Mouse (Mus musculus): ENCODE measurements around the gene Esr1. TPM values are rescaled to one million over a fixed set of nuclear protein-coding genes. Genes with fewer than 3 reads are reported as not detected.
"Not testable (repeated sequence)": the region's sequence is repeated elsewhere in the genome, so short reads cannot be mapped to it uniquely, and the experiment has no call there.

Gene Esr1
- total RNA-seq, 4 experiments from 2014 or later: 27.6 to 36.1 (median 30.4) TPM

DNA sequence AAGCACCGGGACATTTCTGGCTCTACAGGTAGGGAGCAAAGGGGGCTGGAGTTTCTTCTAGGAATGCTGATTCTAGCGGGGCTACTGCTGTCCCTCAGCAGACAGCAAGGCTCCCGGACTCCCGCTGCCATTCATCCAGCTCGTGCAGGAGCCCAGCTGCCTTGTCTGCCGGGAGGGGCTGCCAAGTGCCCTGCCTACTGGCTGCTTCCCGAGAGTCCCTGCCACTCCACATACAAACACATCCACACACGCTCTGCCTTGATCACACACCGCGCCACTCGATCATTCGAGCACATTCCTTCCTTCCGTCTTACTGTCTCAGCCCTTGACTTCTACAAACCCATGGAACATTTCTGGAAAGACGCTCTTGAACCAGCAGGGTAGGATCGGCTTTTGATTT is 98.5 kb downstream of the Esr1 start:
- DNase-seq: peak; percentile 52

DNA sequence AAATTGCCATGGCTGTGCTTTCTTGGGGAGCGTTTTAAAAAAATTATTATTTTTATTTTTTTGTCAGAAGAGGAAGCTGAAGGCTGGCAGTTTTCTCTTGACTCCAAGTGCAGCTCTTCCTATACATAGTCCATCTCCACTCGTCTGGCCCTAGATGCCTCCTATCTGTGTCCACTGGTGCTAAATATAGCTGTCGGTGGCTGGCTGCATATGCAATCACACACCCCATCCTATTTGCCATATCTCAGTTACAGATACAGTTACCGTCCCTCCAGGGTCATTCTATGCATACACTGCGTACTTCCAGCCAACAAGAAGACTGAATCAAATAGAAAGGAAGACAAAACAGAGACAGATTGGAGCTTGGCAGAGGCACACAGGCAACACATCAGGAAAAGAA is 100.0 kb downstream of the Esr1 start:
- no peak for DNase-seq

DNA sequence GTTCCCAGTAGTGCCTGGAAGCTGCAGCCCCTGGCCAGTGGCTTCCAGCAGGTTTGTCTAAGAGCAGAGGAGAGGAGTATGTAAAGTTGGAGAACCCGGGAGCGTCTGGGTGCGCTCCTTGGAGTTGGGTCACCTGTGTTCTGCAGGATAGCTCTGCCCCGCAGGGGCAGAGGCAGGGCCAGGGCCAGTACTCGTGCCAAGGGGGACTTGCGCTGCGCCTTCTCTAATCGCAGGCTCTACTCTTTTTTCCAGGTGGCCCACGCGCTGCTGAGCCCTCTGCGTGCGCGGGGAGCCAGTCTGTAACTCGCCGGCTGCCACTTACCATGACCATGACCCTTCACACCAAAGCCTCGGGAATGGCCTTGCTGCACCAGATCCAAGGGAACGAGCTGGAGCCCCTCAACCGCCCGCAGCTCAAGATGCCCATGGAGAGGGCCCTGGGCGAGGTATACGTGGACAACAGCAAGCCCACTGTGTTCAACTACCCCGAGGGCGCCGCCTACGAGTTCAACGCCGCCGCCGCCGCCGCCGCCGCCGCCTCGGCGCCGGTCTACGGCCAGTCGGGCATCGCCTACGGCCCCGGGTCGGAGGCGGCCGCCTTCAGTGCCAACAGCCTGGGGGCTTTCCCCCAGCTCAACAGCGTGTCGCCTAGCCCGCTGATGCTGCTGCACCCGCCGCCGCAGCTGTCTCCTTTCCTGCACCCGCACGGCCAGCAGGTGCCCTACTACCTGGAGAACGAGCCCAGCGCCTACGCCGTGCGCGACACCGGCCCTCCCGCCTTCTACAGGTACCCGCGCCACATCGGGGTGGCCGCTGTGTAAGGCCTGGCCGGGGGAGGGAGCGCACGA is 100.9 kb downstream of the Esr1 start:
- no peak for DNase-seq

DNA sequence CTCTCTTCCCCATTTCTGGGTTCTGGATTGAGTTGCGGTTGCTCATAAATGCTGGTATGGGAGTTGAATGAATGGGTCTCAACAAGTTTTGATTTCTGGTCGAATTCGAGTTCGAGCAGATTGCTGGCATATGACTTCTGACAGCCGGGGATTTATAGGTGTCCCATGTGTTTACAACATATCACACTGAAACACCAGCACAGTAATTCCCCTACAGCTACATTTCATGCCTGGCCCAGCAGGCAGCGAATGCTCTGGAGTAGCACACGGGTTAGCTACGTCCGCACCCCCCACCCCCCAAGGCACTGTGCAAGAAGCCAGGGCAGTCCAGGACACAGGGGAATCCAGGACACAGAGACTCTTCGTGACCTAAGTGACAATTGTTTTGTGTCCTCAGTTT is 102.0 kb downstream of the Esr1 start:
- DNase-seq: no peak

DNA sequence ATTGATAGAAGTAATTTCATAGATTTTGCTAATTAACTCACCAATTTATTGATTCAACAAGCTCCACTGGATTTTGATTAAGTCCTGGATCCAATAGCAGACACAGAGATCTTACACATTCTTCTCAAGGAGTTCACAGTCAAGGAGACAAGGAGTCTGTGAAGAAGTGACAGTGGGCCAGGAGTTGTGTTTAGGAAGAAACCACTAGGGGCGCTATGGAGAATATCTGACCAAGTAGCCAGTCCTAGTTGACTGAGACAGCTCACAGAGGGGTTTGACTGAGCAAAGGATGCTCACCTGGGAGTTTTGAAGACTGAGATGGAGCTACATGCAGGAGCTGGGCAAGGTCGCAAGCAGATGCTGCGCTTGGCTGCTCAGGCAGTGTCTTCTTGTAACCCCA is 113.5 kb downstream of the Esr1 start:
- no peak for DNase-seq

DNA sequence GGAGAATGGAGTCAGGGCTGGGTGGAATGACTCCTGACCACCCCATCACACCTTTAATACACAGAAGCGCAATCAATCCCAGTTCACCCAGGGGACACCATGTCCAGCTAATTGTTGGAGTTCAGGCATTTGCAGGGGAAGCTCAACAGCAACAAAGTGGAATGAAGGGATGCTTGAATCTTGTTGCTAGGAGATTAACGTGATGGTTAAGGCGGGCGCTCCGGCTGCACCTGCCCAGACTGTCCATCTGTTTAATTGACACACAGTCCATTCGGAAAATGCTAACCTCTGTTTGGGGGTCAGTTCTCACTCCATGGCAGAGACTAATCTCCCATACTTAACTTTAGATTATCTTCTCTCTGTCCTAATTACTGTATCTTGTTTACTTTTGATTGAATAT is 114.7 kb downstream of the Esr1 start:
- no peak for DNase-seq

DNA sequence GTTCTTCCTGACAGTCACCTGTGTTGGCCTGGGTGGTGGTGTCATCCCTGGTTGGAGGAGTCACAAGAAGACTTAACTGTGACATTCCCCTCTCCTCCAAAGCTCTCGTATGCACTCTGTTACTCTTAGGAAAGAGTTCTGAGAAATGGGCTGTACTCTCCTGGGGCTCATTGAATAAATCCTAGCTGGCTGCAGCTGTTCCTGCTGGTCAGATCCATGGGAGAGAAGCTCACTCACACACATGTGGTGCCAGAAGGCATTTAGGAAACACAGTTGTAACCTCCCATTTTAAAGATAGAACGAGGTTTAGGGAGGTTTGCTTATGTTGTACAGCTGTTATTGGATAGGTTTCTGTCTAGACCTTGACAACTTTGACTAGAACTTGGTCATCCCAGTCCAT is 120.9 kb downstream of the Esr1 start:
- no peak for DNase-seq

DNA sequence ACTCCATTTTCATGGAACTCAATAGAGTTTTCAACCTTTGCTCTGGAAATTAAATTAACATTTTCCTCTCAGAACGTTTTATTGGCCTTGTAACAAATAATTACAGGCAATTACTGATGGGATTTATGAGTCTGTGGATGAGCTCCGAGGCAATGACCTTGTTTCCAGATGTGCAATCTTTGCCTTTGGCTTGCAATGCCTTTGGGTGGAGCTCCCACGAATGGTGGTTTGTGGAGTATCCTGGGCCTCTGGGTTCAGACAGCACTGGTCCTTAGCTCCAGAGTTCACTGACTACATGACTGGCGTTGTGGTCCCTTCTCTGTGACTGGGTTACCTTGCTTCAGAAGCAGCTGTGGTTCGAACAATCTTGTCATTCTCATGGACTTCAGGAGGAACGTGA is 122.6 kb downstream of the Esr1 start:
- peak; percentile 47 for DNase-seq

DNA sequence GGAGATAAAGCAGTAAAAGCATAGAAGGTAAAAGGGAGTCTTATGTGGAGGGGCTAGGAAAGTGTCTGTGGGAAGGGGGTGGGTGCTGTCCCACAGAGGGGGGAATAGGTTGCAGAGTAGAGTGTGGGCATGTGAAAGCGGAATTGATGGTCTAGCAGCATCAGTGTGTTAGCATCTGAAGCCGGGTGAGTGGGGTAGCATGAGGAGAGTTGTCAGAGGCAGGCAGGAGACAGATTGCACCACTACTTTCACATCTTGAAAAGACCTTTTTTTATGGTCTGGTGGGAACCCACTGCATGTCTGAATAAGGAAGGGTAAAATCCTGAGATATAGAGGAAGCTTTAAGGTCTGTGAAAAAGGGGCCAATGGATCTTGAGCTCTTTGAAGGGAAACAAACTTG is 123.5 kb downstream of the Esr1 start:
- no peak for DNase-seq

DNA sequence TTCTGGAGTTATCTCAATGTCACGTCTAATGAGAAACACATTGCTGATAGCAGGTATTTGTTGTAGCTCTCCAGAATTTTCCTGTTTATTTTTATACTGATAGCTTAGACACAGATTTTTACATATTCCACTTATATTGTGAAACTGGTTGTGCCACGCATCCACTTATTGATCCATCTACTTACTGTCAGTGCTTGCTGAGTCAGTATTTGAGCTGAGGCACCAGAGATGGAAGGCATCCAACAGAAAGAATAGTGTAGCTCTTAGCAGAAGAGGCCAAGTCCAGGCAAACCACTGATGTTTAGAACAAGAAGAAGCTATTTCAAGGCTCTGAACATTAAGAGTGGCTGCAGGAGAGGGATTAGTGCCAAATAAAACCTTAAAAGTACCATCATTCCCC is 126.9 kb downstream of the Esr1 start:
- no peak for DNase-seq

DNA sequence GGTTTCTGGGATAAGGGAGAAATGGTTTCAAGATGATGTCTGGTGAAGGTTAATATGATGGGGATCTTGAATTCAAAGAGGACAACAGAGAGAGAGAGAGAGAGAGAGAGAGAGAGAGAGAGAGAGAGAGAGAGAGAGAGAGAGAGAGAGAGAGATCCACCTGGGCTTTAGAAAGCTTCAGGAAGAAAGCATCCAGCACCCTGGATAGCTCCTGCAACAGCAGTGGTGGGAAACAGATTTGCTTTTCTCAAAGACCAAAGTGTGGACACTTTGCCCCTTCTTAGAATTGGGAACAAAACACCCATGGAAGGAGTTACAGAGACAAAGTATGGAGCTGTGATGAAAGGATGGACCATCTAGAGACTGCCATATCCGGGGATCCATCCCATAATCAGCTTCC is 139.7 kb downstream of the Esr1 start:
- DNase-seq: not testable (repeated sequence)

DNA sequence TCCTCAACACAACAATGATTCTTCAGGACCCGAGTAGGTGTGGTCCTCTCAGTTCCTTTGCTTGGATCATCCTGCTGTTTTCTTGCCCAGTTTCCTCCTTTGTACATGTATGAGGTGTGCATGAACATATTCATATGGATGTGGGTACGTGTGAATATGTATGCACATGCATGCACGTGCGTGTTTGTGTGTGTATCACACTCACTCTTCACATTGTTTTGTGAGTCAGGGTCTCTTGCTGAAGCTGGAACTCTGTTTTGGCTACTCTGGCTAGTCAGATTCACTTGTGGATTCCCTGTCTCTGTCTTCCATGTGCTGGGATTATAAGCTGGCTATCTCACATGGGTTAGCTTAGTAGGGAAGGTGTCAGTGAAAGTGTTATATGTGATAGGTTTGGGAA is 141.6 kb downstream of the Esr1 start:
- no peak for DNase-seq

DNA sequence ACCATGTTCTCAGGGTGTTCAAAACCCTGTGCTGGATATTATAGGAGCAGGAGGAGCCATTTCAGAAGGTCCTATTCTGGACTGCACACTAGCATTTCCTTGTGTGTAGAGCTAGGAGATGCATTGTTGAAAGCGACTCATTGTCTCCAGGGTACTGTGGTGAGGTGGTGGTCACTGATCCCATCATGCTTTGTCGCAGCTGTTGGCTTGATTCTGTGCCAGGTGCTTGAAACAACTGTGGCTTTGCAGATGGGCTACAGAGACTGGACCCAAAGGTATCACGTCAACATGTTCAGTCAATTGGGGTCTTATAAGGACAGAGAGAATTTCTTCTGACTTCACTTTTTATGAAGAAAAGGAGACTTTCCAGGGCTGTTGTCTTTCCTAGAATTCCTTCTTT is 164.1 kb downstream of the Esr1 start:
- no peak for DNase-seq

DNA sequence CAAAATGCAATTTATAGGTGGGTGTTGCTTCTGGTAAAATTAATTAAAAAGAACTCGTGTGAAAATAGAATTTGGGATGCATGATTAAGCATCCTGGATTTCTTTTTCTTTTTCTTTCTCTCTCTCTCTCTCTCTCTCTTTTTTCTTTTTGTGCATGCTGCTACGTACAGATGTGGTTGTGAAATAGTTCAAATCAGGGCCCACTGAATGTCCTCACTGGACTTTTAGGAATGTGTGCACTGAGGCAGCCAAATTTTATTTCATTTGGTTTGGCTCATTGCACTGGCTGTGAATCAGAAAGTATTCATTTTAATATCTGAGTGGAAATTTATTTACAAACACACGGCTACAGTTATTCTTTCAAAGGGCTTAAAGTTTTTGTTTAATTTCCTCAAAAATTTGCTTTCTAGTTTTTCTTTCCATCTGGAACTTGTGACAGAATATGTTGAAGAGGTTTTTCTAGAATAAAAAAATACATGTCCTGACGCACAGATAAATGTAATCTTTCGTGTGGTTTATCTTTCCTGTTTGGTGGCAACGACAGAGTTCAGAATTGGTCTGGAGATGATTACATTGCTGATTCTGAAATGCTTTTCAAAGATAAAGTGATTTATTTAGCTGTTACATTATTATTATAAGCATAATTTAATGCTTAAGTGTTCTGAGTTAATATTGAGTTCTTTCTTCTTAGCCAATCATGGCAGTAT is 164.8 kb downstream of the Esr1 start:
- no peak for DNase-seq

DNA sequence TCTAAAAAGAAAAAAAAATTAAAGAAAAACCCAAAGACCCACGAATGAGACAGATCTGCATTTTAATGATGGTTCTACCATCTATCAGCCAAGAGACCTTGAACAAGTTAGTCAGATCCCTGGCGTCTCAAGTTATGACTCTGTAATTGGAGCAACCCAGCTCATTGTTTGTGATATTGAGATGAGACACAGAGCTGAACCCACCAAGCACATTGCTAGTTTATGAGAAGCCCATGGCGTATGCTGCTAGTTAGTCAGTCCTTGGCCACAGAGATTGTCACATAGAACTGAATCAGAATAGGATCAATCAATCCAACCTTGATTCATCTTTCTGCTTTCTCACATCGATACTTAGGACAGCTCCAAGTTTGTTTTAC is 165.3 kb downstream of the Esr1 start:
- DNase-seq: no peak

DNA sequence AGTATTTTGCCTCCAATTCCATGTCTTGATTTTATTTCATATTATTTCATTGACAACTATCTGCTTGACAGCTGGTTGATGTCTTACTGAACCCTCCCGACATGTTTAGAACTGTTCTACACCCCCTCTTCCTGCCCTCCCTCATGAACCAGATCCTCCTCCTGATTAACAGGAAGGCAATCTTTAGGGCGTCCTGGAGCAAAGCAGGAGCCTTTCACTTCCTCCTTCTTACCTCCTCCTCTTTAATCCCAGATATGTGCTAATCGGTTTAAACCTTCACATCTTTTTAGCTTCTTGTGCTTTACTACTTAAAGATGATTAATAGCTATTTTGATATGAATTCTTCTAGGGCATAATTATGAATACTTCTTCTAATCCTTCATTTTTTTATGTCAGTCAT is 166.6 kb downstream of the Esr1 start:
- no peak for DNase-seq

DNA sequence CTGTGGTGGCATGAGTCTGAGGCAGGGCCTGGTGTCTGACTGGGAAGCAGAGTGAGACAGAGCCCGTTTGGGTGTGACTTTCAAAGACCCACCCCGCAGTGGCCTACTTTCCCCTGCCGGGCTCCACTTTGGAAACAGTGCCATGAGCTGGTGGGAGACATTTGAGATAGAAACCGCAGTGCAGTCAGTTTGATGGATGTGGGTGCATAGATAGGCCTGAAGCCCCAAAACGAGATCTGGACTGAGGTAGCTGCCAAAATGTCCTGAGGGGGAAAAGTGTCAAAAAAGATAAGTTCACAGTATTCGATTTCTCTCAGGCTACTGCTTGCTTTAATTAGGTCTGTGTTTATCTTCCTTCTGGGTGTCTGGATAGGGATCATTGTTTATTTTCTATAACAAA is 169.5 kb downstream of the Esr1 start:
- no peak for DNase-seq

DNA sequence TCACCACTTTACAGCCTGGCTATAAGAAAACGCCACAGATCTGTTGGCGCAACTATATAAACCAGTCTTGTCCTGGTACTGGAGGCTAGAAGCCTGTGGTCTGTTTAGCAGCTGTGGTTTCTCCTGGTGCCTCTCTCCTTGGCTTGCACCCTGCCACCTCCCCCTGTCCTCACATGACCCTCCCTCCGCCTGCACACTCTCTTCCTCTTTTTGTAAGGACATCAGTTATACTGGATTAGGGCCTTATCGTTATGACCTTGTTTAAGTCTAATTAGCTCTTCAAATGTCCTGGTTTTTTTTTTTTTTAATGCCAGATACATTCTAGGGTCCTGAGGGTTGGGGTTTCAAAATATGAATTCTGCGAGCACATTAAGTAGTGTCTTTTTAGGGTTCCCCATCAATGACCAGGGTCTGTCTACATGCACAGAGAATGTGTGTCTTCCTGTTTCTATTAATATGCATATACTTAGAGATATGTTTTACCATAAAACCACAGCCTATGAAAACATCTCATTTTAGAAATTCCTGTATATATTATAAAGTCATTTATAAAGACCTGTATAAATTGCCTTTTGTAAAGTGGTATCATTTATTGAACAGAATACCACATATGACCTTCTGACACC is 175.7 kb downstream of the Esr1 start:
- no peak for DNase-seq

DNA sequence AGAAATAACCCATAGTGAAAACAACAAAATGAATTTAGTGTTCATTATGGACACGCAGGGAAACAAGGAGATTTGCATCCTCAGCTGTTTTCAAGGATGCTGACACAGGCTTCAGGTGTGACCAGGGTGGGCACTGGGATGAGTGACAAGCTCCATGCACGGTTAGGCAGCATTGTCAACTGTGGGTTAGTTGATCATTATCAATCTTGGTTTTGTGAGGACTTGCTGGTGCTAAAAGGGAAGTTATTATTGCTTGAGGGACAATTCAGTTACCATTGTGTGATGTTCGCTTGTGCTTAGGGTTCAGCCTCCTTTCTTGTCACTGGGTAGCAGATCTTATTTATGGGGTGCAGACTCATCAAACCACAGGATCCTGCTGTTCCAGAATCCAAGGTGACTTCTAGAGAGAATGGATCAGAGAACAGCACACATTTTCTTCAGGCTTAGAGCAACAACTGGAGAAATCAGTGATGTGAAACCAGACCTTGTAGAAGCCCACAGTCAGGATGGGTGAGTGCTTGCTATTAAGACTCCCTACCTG is 186.9 kb downstream of the Esr1 start:
- no peak for DNase-seq

DNA sequence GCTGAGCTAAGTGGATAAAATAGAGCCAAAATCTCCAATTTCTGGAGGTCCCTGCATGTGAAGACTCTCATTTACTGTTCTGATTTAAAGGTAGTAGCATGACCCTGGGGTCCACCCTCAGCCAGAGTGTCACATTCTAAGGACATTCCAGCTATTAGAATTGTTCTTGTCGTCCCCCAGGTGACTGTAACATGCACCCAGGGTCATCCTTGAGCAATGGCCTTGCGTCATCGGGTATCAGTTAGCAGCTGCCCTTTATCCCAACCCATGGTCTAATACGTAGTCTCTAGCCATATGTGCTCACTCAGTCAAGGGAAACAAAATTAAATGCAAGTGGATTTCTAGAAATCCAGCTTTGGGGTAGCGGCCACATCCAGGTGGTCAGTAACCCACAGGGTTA is 213.0 kb downstream of the Esr1 start:
- DNase-seq: peak; percentile 38

DNA sequence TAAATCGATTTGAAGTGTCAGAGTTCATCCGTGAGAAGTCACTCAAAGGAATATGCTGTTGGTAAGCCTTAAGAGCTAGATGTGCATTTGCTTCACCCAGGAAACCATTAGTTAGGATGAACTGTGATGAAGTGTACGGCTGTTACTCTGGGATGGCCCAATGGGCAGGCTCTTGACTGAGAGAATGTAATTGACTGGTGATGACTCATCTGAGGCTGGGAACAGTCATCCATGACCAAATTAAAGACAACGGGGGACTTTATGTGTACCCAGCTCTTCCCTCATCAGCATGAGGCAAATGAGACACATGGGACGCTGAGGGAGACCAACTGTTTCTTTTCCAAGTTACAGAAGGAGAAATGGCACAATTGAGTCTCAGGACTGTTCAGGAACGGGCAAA is 219.2 kb downstream of the Esr1 start:
- no peak for DNase-seq

DNA sequence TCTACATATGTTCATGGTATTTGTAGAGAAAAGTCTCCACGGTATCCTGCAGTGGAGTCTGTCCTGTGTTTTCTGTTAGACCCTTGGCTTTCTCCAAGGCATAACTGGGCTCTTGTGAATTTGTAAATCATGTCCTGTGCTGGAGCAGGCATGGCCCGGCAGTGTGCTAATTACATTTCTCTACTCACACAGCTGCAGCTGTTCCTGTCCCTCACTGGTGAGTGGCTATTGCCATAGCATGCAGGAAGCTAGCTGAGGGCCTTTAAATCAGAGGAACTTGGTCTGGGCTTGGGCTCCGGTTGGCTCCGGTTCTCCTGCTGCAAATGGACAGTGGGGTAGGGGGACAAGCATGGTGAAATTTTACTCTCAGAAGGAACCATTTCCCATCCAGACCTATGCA is 226.7 kb downstream of the Esr1 start:
- no peak for DNase-seq

DNA sequence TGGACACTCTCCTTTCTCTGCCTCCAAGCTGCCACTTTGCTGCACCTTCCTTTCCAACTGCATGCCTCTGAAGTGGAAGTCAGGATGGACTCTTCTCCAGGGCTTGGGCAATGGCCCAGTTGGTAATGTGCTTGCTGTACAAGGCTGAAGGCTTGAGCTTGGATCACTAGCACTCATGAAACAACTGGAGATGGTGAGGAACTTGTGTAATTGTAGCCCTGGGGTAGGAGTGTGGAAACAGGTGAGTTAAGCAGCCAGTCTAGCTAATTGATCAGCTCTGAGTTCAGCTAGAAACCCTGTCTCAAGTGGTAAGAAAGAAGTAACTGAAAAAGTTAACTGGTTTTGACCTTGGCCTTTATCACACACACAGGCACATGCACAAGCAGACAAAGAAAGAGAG is 229.6 kb downstream of the Esr1 start:
- no peak for DNase-seq

DNA sequence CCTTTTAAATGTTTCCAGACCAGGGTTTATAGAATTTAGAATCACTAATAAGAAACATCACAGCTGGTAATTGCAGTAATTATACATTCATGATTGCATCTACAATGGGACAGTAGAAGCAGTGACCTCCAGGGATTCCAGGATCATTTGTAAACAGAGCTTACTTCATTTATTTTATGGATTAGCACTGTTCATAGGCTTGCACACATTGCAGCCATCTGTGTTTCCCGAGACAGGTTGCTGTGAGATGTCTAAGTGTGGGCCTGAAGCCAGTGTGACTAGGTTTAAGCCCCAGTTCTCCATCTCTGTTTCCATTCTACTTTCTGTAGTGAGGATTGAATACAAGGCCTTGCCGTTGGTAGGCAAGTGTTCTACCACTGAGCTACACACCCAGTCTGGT is 236.1 kb downstream of the Esr1 start:
- no peak for DNase-seq
